Mouse (Mus musculus) hindbrain, embryonic 16.5 days (tissue): Measurements from ENCODE around the gene Gm12666. TPM values are rescaled to one million over a fixed set of nuclear protein-coding genes. Genes with fewer than 3 reads are reported as not detected.
"Not testable (repeated sequence)": the region's sequence is repeated elsewhere in the genome, so short reads cannot be mapped to it uniquely, and the experiment has no call there.

ENCODE experiments used
- ATAC-seq: fragments of 200-750 bp; cut with Nextera tagmentation; 2 replicates; pipeline ENCODE4 v1.8.0; 2017; ENCODE audit warnings: moderate TSS enrichment, moderate library complexity
- H3K27ac ChIP-seq: fragments of 300-500 bp; sonication (generic); 2 replicates; pipeline ENCODE4 v1.5.1; 2014; ENCODE audit warnings: low read depth, mild to moderate bottlenecking, control low read depth, low read length, moderate library complexity
- H3K27me3 ChIP-seq: fragments of 300-500 bp; sonication (generic); replicated peaks from 2 replicates; pipeline ENCODE4 v1.6.1; 2014; ENCODE audit warnings: low read length; ENCODE audit not compliant: control insufficient read depth, insufficient read depth
- H3K36me3 ChIP-seq: fragments of 300-500 bp; sonication (generic); 2 replicates; pipeline ENCODE4 v1.6.1; 2014; ENCODE audit warnings: mild to moderate bottlenecking, low read length, moderate library complexity, mixed read lengths; ENCODE audit not compliant: control insufficient read depth, insufficient read depth
- H3K4me1 ChIP-seq: fragments of 300-500 bp; sonication (generic); 2 replicates; pipeline ENCODE4 v1.6.1; 2014; ENCODE audit warnings: low read depth, low read length; ENCODE audit not compliant: control insufficient read depth, insufficient read depth
- H3K4me2 ChIP-seq: fragments of 300-500 bp; sonication (generic); 2 replicates; pipeline ENCODE4 v1.6.1; 2014; ENCODE audit warnings: mild to moderate bottlenecking, low read length, control low read depth, moderate library complexity
- H3K4me3 ChIP-seq: fragments of 300-500 bp; sonication (generic); 2 replicates; pipeline ENCODE4 v1.5.1; 2014; ENCODE audit warnings: mild to moderate bottlenecking, low read length, control low read depth, moderate library complexity
- H3K9ac ChIP-seq: fragments of 300-500 bp; sonication (generic); 2 replicates; pipeline ENCODE4 v1.6.1; 2014; ENCODE audit warnings: low read depth, mild to moderate bottlenecking, control low read depth, low read length, moderate library complexity
- H3K9me3 ChIP-seq: fragments of 300-500 bp; sonication (generic); 2 replicates; pipeline ENCODE4 v1.6.1; 2014; ENCODE audit warnings: mild to moderate bottlenecking, low read length, moderate library complexity; ENCODE audit not compliant: control insufficient read depth
- WGBS: fragments of 180-500 bp; shearing (Covaris S2); extraction: QIAGEN DNeasy Blood & Tissue Kit; methylation state at CpG from one replicate; pipeline ENCODE4 v1.1.7; 2014; 5-methylcytosine and 5-hydroxymethylcytosine counted together
- polyA plus RNA-seq: library from polyadenylated mRNA; unstranded; fragments of >200 nt; fragmentation: Nextera tagmentation; extraction: Ambion mirVana; gene quantifications from 2 replicates; pipeline ENCODE4 v1.2.1, GENCODE M21; 2015

Gene Gm12666
- polyA plus RNA-seq = not detected in 2 replicates

- 80% methylated on average over 1 of the region's 1 CpGs for WGBS
- not testable (repeated sequence) for H3K9me3 ChIP-seq, H3K27me3 ChIP-seq, H3K36me3 ChIP-seq, H3K9ac ChIP-seq, ATAC-seq, H3K27ac ChIP-seq, H3K4me2 ChIP-seq, H3K4me1 ChIP-seq, H3K4me3 ChIP-seq
These were observed at the start of gene Gm12666 for GRCm38 (mm10) chr4:92191649-92192048. Gene Gm12666, minus strand, starts transcription at chr4:92191749.

- WGBS = 92% methylated on average over 2 of the region's 2 CpGs
- H3K9me3 ChIP-seq = no peaks in the 10 kb centered on the region
- H3K4me1 ChIP-seq = no peaks in the 10 kb centered on the region
- no peak overlapping the region for H3K9ac ChIP-seq
- no peak overlapping the region for H3K27ac ChIP-seq
- H3K4me3 ChIP-seq = no peak overlapping the region
- no peaks in the 10 kb centered on the region for H3K27me3 ChIP-seq
- no peak overlapping the region for H3K4me2 ChIP-seq
- H3K36me3 ChIP-seq = no peaks in the 10 kb centered on the region
- no peak for ATAC-seq
These were observed 34.8 kb upstream of the Gm12666 start for GRCm38 (mm10) chr4:92226326-92226725.

- ATAC-seq = no peak
- no peaks in the 10 kb centered on the region for H3K9me3 ChIP-seq
- no peaks in the 10 kb centered on the region for H3K36me3 ChIP-seq
- no peak overlapping the region for H3K4me3 ChIP-seq
- no peak overlapping the region for H3K27ac ChIP-seq
- no peak overlapping the region for H3K9ac ChIP-seq
- no peaks in the 10 kb centered on the region for H3K4me1 ChIP-seq
- H3K27me3 ChIP-seq = no peaks in the 10 kb centered on the region
- H3K4me2 ChIP-seq = no peak overlapping the region
- WGBS = 81% methylated on average over 1 of the region's 1 CpGs
These were observed 24.7 kb upstream of the Gm12666 start for GRCm38 (mm10) chr4:92216286-92216685.

GRCm38 (mm10) chr4:92152646-92153045, 38.9 kb downstream of the Gm12666 start:
- H3K4me2 ChIP-seq = no peak overlapping the region
- no peaks in the 10 kb centered on the region; the same call in 1 of the 2 replicates for H3K9me3 ChIP-seq
- no peak overlapping the region for H3K27ac ChIP-seq
- 77% methylated on average over 1 of the region's 1 CpGs for WGBS
- no peak overlapping the region for H3K9ac ChIP-seq
- no peaks in the 10 kb centered on the region for H3K4me1 ChIP-seq
- H3K27me3 ChIP-seq = no peaks in the 10 kb centered on the region
- no peak overlapping the region for H3K4me3 ChIP-seq
- no peak for ATAC-seq
- no peaks in the 10 kb centered on the region for H3K36me3 ChIP-seq

GRCm38 (mm10) chr4:92147134-92147533, 44.4 kb downstream of the Gm12666 start, which contains the start of gene Izumo3:
Gene Izumo3, minus strand, starts transcription at chr4:92147234.
- no peak for ATAC-seq
- H3K27me3 ChIP-seq = no peaks in the 10 kb centered on the region
- no peak within 1 kb of the TSS for H3K4me3 ChIP-seq
- H3K4me1 ChIP-seq = no peaks in the 10 kb centered on the region
- no peak within 1 kb of the TSS for H3K27ac ChIP-seq
- H3K9ac ChIP-seq = no peak within 1 kb of the TSS
- no peaks in the 10 kb centered on the region for H3K9me3 ChIP-seq
- H3K4me2 ChIP-seq = no peak within 1 kb of the TSS
- H3K36me3 ChIP-seq = no peaks in the 10 kb centered on the region

Other genes starting within 250 kb of the Gm12666 start
- not detected in 2 replicates for gene Izumo3, start 44.5 kb downstream of the Gm12666 start, polyA plus RNA-seq